Mouse (Mus musculus): ENCODE measurements around the gene Rtn2. TPM values are rescaled to one million over a fixed set of nuclear protein-coding genes. Genes with fewer than 3 reads are reported as not detected.

Rtn2 gene
- polyA plus RNA-seq, 1 experiment, result 18.9 TPM

- DNase-seq (ENCODE audit: low read depth, low spot score), result no peak
- 42% methylated on average over 10 of the region's 10 CpGs for whole genome bisulfite sequencing
Observed at GRCm38 (mm10) chr7:19337122-19337521, 54.7 kb downstream of the Rtn2 start.

GRCm38 (mm10) chr7:19338060-19338459 is 55.6 kb downstream of the Rtn2 start:
- WGBS, result 66% methylated on average over 2 of the region's 2 CpGs
- no peak for DNase-seq (ENCODE audit: low read depth, low spot score)

GRCm38 (mm10) chr7:19338596-19338995 is 56.2 kb downstream of the Rtn2 start:
- 50% methylated on average over 7 of the region's 7 CpGs for WGBS
- DNase-seq (ENCODE audit: low read depth, low spot score), result no peak

- DNase-seq (ENCODE audit: low read depth, low spot score), result no peak
- WGBS, result 12% methylated on average over 10 of the region's 10 CpGs
Observed at GRCm38 (mm10) chr7:19341250-19341649, 58.8 kb downstream of the Rtn2 start.

- WGBS, result 2% methylated on average over 41 of the region's 41 CpGs
- no peak for DNase-seq (ENCODE audit: low read depth, low spot score)
Observed at GRCm38 (mm10) chr7:19341761-19342409, 59.5 kb downstream of the Rtn2 start.

GRCm38 (mm10) chr7:19342481-19343027 is 60.1 kb downstream of the Rtn2 start:
- WGBS, result under 1% methylated on average over 27 of the region's 27 CpGs
- DNase-seq (ENCODE audit: low read depth, low spot score), result peak; percentile 67

- WGBS, result under 1% methylated on average over 11 of the region's 11 CpGs
- DNase-seq (ENCODE audit: low read depth, low spot score), result peak; percentile 75
Observed at GRCm38 (mm10) chr7:19343210-19343808, 60.9 kb downstream of the Rtn2 start.

- WGBS, result 12% methylated on average over 12 of the region's 12 CpGs
- DNase-seq (ENCODE audit: low read depth, low spot score), result no peak
Observed at GRCm38 (mm10) chr7:19344237-19344847, 61.9 kb downstream of the Rtn2 start, which contains the start of gene Ercc1. Ercc1 (plus strand) TSS chr7:19344778.

GRCm38 (mm10) chr7:19344938-19345471 is 62.6 kb downstream of the Rtn2 start:
- DNase-seq (ENCODE audit: low read depth, low spot score), result peak; percentile 99
- WGBS, result under 1% methylated on average over 31 of the region's 31 CpGs

Other genes with a start within 250 kb of the Rtn2 start
- gene Rsph6a, start 227.9 kb upstream of the Rtn2 start, polyA plus RNA-seq (2012; rRNA removed), result 0.11 TPM in 1 of 2 replicates, not detected in the other
- gene Dmwd, start 206.4 kb upstream of the Rtn2 start, polyA plus RNA-seq (2012; rRNA removed), result 15.3 and 15.6 TPM in 2 replicates
- 308 and 400 TPM in 2 replicates for gene Dmpk, start 198.8 kb upstream of the Rtn2 start, polyA plus RNA-seq (2012; rRNA removed)
- gene Six5, start 188.0 kb upstream of the Rtn2 start, polyA plus RNA-seq (2012; rRNA removed), result 14.5 and 17.2 TPM in 2 replicates
- gene Gm4969, start 164.3 kb upstream of the Rtn2 start, polyA plus RNA-seq (2012; rRNA removed), result 0.03 TPM in 1 of 2 replicates, not detected in the other
- 9.8 and 10.1 TPM in 2 replicates for gene Fbxo46, start 162.8 kb upstream of the Rtn2 start, polyA plus RNA-seq (2012; rRNA removed)
- 7.7 and 9.8 TPM in 2 replicates for gene Qpctl, start 133.3 kb upstream of the Rtn2 start, polyA plus RNA-seq (2012; rRNA removed)
- 47.1 and 49.1 TPM in 2 replicates for gene Snrpd2, start 132.9 kb upstream of the Rtn2 start, polyA plus RNA-seq (2012; rRNA removed)
- gene Gipr, start 116.5 kb upstream of the Rtn2 start, polyA plus RNA-seq (2012; rRNA removed), result 0.67 and 0.68 TPM in 2 replicates
- 16.7 and 19.6 TPM in 2 replicates for gene Eml2, start 106.2 kb upstream of the Rtn2 start, polyA plus RNA-seq (2012; rRNA removed)
- 3.2 TPM in 2 replicates for gene Gpr4, start 70.1 kb upstream of the Rtn2 start, polyA plus RNA-seq (2012; rRNA removed)
- gene Opa3, start 54.3 kb upstream of the Rtn2 start, polyA plus RNA-seq (2012; rRNA removed), result 33.6 and 36.3 TPM in 2 replicates
- 241 and 341 TPM in 2 replicates for gene Vasp, start 10.8 kb upstream of the Rtn2 start, polyA plus RNA-seq (2012; rRNA removed)
- gene Ppm1n, start 2.6 kb upstream of the Rtn2 start, polyA plus RNA-seq (2012; rRNA removed), result 0.33 and 1.3 TPM in 2 replicates
- gene Fosb, start 27.4 kb downstream of the Rtn2 start, polyA plus RNA-seq (2012; rRNA removed), result 1.4 and 6.2 TPM in 2 replicates
- 26.9 and 31.2 TPM in 2 replicates for gene Ercc1, start 62.2 kb downstream of the Rtn2 start, polyA plus RNA-seq (2012; rRNA removed)
- gene Cd3eap, start 76.9 kb downstream of the Rtn2 start, polyA plus RNA-seq (2012; rRNA removed), result 3.2 and 4.1 TPM in 2 replicates
- gene Ppp1r13l, start 77.1 kb downstream of the Rtn2 start, polyA plus RNA-seq (2012; rRNA removed), result 4.8 and 5.7 TPM in 2 replicates
- 28.7 and 36.5 TPM in 2 replicates for gene Ercc2, start 99.4 kb downstream of the Rtn2 start, polyA plus RNA-seq (2012; rRNA removed)
- gene Klc3, start 121.5 kb downstream of the Rtn2 start, polyA plus RNA-seq (2012; rRNA removed), result 1.2 and 2.0 TPM in 2 replicates
- gene Ckm, start 122.2 kb downstream of the Rtn2 start, polyA plus RNA-seq (2012; rRNA removed), result 56.4 and 81.7 TPM in 2 replicates
- 7.1 and 10.7 TPM in 2 replicates for gene Mark4, start 176.2 kb downstream of the Rtn2 start, polyA plus RNA-seq (2012; rRNA removed)
- 6.0 and 6.6 TPM in 2 replicates for gene Exoc3l2, start 180.7 kb downstream of the Rtn2 start, polyA plus RNA-seq (2012; rRNA removed)
- gene Bloc1s3, start 225.7 kb downstream of the Rtn2 start, polyA plus RNA-seq (2012; rRNA removed), result 8.3 and 11.1 TPM in 2 replicates
- gene Trappc6a, start 225.8 kb downstream of the Rtn2 start, polyA plus RNA-seq (2012; rRNA removed), result 106 and 108 TPM in 2 replicates
- 0.19 and 0.21 TPM in 2 replicates for gene Nkpd1, start 235.2 kb downstream of the Rtn2 start, polyA plus RNA-seq (2012; rRNA removed)

All from large intestine, adult 2 months (tissue).